In the genomic region with DNA sequence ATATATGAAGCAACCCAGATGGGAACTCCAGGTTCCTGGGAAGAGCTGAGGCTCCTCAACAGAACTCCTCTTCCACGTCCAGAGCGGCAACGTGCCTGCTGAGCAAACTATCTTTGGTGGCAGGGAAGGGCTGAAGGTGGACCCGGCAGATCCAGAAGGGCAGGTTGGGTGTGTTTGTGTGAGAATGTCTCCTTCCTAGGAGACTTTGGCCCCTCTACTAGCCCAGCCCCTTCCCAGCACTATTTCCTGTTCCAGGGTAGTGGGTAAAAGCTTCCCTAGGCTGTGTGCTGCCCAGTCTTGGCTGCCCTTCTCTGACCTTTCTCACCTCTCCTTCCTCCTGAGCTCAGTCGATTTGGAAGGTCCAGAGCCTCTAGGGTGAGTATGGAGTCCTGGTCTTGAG, we compare ENCODE assay signal across 20 mouse cellular contexts. TPM values are rescaled to one million over a fixed set of nuclear protein-coding genes. Genes with fewer than 3 reads are reported as not detected.
DNase-seq lines count a peak whose midpoint lies in the region; ATAC-seq and TF ChIP-seq lines count a peak whose summit lies in the region.
"Had no signal": no experiment of that assay in that cellular context is flagged by ENCODE, and none has a peak within 500 bp of the region (broad histone marks: within the 10 kb centered on the region; RNA-seq: fewer than 3 reads in every experiment).

A gene (plus strand): TSS at position 259 of the 400 bp plus-strand sequence.

- 85% methylated on average over 5 of the region's 5 CpGs for WGBS in midbrain, postnatal 0 days
- 87% methylated on average over 5 of the region's 5 CpGs for WGBS in midbrain, embryonic 10.5 days
- 52% methylated on average over 5 of the region's 5 CpGs for WGBS in intestine, embryonic 14.5 days
- WGBS in intestine, embryonic 16.5 days: 54% methylated on average over 5 of the region's 5 CpGs
- 26% methylated on average over 5 of the region's 5 CpGs for WGBS in small intestine, adult 2 months

- DNase-seq in midbrain, postnatal 0 days (ENCODE audit: low spot score): no peak
- DNase-seq in midbrain, embryonic 10.5 days (ENCODE audit: low spot score): no peak
- peak; percentile 75 for DNase-seq in intestine, embryonic 14.5 days (ENCODE audit: low spot score)
- DNase-seq in adrenal gland, postnatal 4 days (ENCODE audit: low spot score in 2 of 2): no peak
- no peak for DNase-seq in adipocyte (ENCODE audit: low spot score)
- DNase-seq: cerebellum, adult 8-10 months; gastrocnemius, postnatal 36 days; left cerebral cortex, postnatal 4 days; lung, postnatal 14 days; right cerebral cortex, adult 18-20 months; thymus, adult 2 months had no signal

- no peaks in the 10 kb centered on the region for H3K4me1 ChIP-seq in midbrain, postnatal 0 days (ENCODE audit: insufficient read depth, low read length)
- no peaks in the 10 kb centered on the region for H3K4me1 ChIP-seq in midbrain, embryonic 10.5 days
- no peaks in the 10 kb centered on the region for H3K4me1 ChIP-seq in intestine, embryonic 14.5 days (replicated peaks; ENCODE audit: control insufficient read depth, insufficient read depth, low read length)
- peaks cover 15% of the 10 kb centered on the region; the same call in 1 of the 2 replicates for H3K4me1 ChIP-seq in intestine, embryonic 16.5 days (ENCODE audit: control insufficient read depth, insufficient read depth, low read length)
- peaks cover 14% of the 10 kb centered on the region; the same call in 1 of the 2 replicates for H3K4me1 ChIP-seq in small intestine, adult 2 months (ENCODE audit: control insufficient read depth, insufficient read depth, insufficient read length, low read length)
- H3K4me1 ChIP-seq: embryonic facial prominence, embryonic 13.5 days; forebrain, embryonic 15.5 days; hindbrain, embryonic 10.5 days; kidney, embryonic 15.5 days; neural tube, embryonic 12.5 days had no signal

- H3K27ac ChIP-seq in midbrain, postnatal 0 days (ENCODE audit: low read depth, low read length): no peak within 1 kb of the TSS
- H3K27ac ChIP-seq in midbrain, embryonic 10.5 days (replicated peaks): no peak within 1 kb of the TSS
- peak within 1 kb of the TSS; percentile 11 for H3K27ac ChIP-seq in intestine, embryonic 14.5 days (ENCODE audit: low read depth)
- H3K27ac ChIP-seq in intestine, embryonic 16.5 days (ENCODE audit: low read length): peak within 1 kb of the TSS; percentile 77
- H3K27ac ChIP-seq in small intestine, adult 2 months (ENCODE audit: insufficient read depth, low read depth, low read length): peak within 1 kb of the TSS; percentile 78
- H3K27ac ChIP-seq: embryonic facial prominence, embryonic 13.5 days; forebrain, embryonic 15.5 days; hindbrain, embryonic 10.5 days; kidney, embryonic 15.5 days; left cerebral cortex, adult 2 months; neural tube, embryonic 12.5 days had no signal

- peak; percentile 39; the same call in 1 of the 2 replicates for TF ChIP-seq POLR2A in small intestine, adult 2 months (IDR thresholded peaks at IDR 0.05; ENCODE audit: low read depth, low read length)

- no peak within 1 kb of the TSS for H3K4me3 ChIP-seq in midbrain, postnatal 0 days (ENCODE audit: low read depth, low read length)
- no peak within 1 kb of the TSS for H3K4me3 ChIP-seq in midbrain, embryonic 10.5 days
- H3K4me3 ChIP-seq in intestine, embryonic 14.5 days (ENCODE audit: low read depth, low read length): peak within 1 kb of the TSS; percentile 28
- peak within 1 kb of the TSS; percentile 49 for H3K4me3 ChIP-seq in intestine, embryonic 16.5 days (ENCODE audit: low read length)
- peak within 1 kb of the TSS; percentile 68 for H3K4me3 ChIP-seq in small intestine, adult 2 months (ENCODE audit: low read depth, low read length)
- H3K4me3 ChIP-seq: embryonic facial prominence, embryonic 13.5 days; forebrain, embryonic 15.5 days; hindbrain, embryonic 10.5 days; kidney, embryonic 15.5 days; left cerebral cortex, adult 2 months; neural tube, embryonic 12.5 days had no signal

- H3K9me3 ChIP-seq in midbrain, postnatal 0 days (ENCODE audit: low read length): no peaks in the 10 kb centered on the region
- H3K9me3 ChIP-seq in midbrain, embryonic 10.5 days (replicated peaks): no peaks in the 10 kb centered on the region
- H3K9me3 ChIP-seq in intestine, embryonic 14.5 days (ENCODE audit: control insufficient read depth, low read length): no peaks in the 10 kb centered on the region
- no peaks in the 10 kb centered on the region for H3K9me3 ChIP-seq in intestine, embryonic 16.5 days (ENCODE audit: control insufficient read depth, low read length)
- H3K9me3 ChIP-seq: embryonic facial prominence, embryonic 13.5 days; forebrain, embryonic 15.5 days; hindbrain, embryonic 10.5 days; kidney, embryonic 15.5 days; neural tube, embryonic 12.5 days had no signal

- no peaks in the 10 kb centered on the region for H3K27me3 ChIP-seq in midbrain, postnatal 0 days (ENCODE audit: insufficient read depth, low read length)
- H3K27me3 ChIP-seq in midbrain, embryonic 10.5 days (ENCODE audit: low read depth, poor library complexity, severe bottlenecking): no peaks in the 10 kb centered on the region
- H3K27me3 ChIP-seq in intestine, embryonic 14.5 days (replicated peaks; ENCODE audit: control insufficient read depth, insufficient read depth, low read length): no peaks in the 10 kb centered on the region
- no peaks in the 10 kb centered on the region for H3K27me3 ChIP-seq in intestine, embryonic 16.5 days (replicated peaks; ENCODE audit: control insufficient read depth, insufficient read depth, low read length)
- no peaks in the 10 kb centered on the region for H3K27me3 ChIP-seq in small intestine, adult 2 months (ENCODE audit: control insufficient read depth, insufficient read depth, low read length)
- H3K27me3 ChIP-seq: embryonic facial prominence, embryonic 13.5 days; forebrain, embryonic 15.5 days; kidney, embryonic 15.5 days; neural tube, embryonic 12.5 days had no signal

- peaks cover 36% of the 10 kb centered on the region for H3K36me3 ChIP-seq in midbrain, postnatal 0 days (ENCODE audit: insufficient read depth, low read length)
- peaks cover 42% of the 10 kb centered on the region for H3K36me3 ChIP-seq in midbrain, embryonic 10.5 days
- H3K36me3 ChIP-seq in intestine, embryonic 14.5 days (ENCODE audit: control insufficient read depth, insufficient read depth, low read length): peaks cover 26% of the 10 kb centered on the region
- H3K36me3 ChIP-seq in intestine, embryonic 16.5 days (ENCODE audit: control insufficient read depth, insufficient read depth, low read length): peaks cover 5% of the 10 kb centered on the region; the same call in 1 of the 2 replicates
- H3K36me3 ChIP-seq in small intestine, adult 2 months (ENCODE audit: control insufficient read depth, insufficient read depth, low read length): peaks cover 12% of the 10 kb centered on the region; the same call in 1 of the 2 replicates

- no peak within 1 kb of the TSS for H3K9ac ChIP-seq in midbrain, postnatal 0 days (replicated peaks; ENCODE audit: low read length, poor library complexity, severe bottlenecking)
- H3K9ac ChIP-seq in intestine, embryonic 14.5 days (ENCODE audit: low read length): peak within 1 kb of the TSS; percentile 17; the same call in 1 of the 2 replicates
- H3K9ac ChIP-seq in intestine, embryonic 16.5 days (ENCODE audit: low read depth, low read length): peak within 1 kb of the TSS; percentile 68
- H3K9ac ChIP-seq: embryonic facial prominence, embryonic 13.5 days; forebrain, embryonic 15.5 days; kidney, embryonic 15.5 days; neural tube, embryonic 12.5 days had no signal

- H3K4me2 ChIP-seq in midbrain, postnatal 0 days (ENCODE audit: low read depth, low read length, poor library complexity, severe bottlenecking): no peak within 1 kb of the TSS
- peak within 1 kb of the TSS; percentile 39 for H3K4me2 ChIP-seq in intestine, embryonic 14.5 days (ENCODE audit: low read length)
- H3K4me2 ChIP-seq in intestine, embryonic 16.5 days (ENCODE audit: low read depth, low read length): peak within 1 kb of the TSS; percentile 55
- H3K4me2 ChIP-seq: embryonic facial prominence, embryonic 13.5 days; forebrain, embryonic 15.5 days; kidney, embryonic 15.5 days; liver, embryonic 11.5 days; neural tube, embryonic 12.5 days had no signal

- TF ChIP-seq CTCF in midbrain, postnatal 0 days (IDR thresholded peaks at IDR 0.05): no peak
- TF ChIP-seq CTCF in small intestine, adult 2 months (IDR thresholded peaks at IDR 0.05; ENCODE audit: extremely low read depth, insufficient read length, insufficient replicate concordance, low read depth, low read length): no peak

- ATAC-seq in midbrain, postnatal 0 days (ENCODE audit: low FRiP score): peak; percentile 9; the same call in 1 of the 2 replicates
- peak; percentile 88 for ATAC-seq in intestine, embryonic 14.5 days (replicated peaks; ENCODE audit: low FRiP score, low TSS enrichment, low read depth)
- ATAC-seq in intestine, embryonic 16.5 days: peak; percentile 95
- ATAC-seq: forebrain, embryonic 15.5 days had no signal

RNA-seq across cellular contexts. Expression of the gene that starts here (rescaled TPM):
- 0.76 and 0.88 TPM in 2 replicates for total RNA-seq in midbrain, postnatal 0 days (2014; rRNA removed)
- 0.36 and 0.73 TPM in 2 replicates for polyA plus RNA-seq in midbrain, postnatal 0 days (2015; fragmentation: Nextera tagmentation; extraction: Ambion mirVana)
- polyA plus RNA-seq in midbrain, embryonic 10.5 days (2016; fragmentation: Nextera tagmentation; extraction: Ambion mirVana): 0.36 and 0.39 TPM in 2 replicates
- polyA plus RNA-seq in intestine, embryonic 14.5 days (2014; fragmentation: Nextera tagmentation; extraction: Ambion mirVana): 5.7 and 7.0 TPM in 2 replicates
- polyA plus RNA-seq in intestine, embryonic 16.5 days (2015; fragmentation: Nextera tagmentation; extraction: Ambion mirVana): 8.4 and 11.5 TPM in 2 replicates
- polyA plus RNA-seq in small intestine, adult 2 months (2012; rRNA removed): 16.4 and 25.9 TPM in 2 replicates
- total RNA-seq in adrenal gland, postnatal 4 days (2021): under 1 TPM; 0.62 to 0.76 TPM

Comparison
In these comparisons a context has a peak if more than half of its experiments do, and no peak if none do; other contexts are left out.
1. Peak in ATAC-seq in midbrain, postnatal 0 days; RNA of the gene not detected or under 1 TPM.
2. ATAC-seq: peak in every context shown above with its lines; median percentile 95 in intestine, embryonic 16.5 days; 88 in intestine, embryonic 14.5 days; 9 in midbrain, postnatal 0 days.
3. H3K27ac ChIP-seq: peak in intestine, embryonic 14.5 days (single experiment), intestine, embryonic 16.5 days (single experiment) and small intestine, adult 2 months (single experiment); none in midbrain, postnatal 0 days (single experiment) and midbrain, embryonic 10.5 days (single experiment).
4. H3K4me3 ChIP-seq: peak in intestine, embryonic 14.5 days (single experiment), intestine, embryonic 16.5 days (single experiment) and small intestine, adult 2 months (single experiment); none in midbrain, postnatal 0 days (single experiment) and midbrain, embryonic 10.5 days (single experiment).